Mouse (Mus musculus) erythroblast, embryonic 14.5 days (primary cell): ENCODE results near the gene Ppfibp1.

Experiments used
- GATA1 ChIP-seq: IDR thresholded peaks from 2 replicates; pipeline ENCODE4 v1.6.1; 2012; ENCODE audit warnings: low read length, inconsistent platforms, mixed read lengths
- TAL1 ChIP-seq: IDR thresholded peaks from 3 replicates; pipeline ENCODE4 v1.6.1; 2012; ENCODE audit warnings: low read length, inconsistent platforms, mixed read lengths

DNA sequence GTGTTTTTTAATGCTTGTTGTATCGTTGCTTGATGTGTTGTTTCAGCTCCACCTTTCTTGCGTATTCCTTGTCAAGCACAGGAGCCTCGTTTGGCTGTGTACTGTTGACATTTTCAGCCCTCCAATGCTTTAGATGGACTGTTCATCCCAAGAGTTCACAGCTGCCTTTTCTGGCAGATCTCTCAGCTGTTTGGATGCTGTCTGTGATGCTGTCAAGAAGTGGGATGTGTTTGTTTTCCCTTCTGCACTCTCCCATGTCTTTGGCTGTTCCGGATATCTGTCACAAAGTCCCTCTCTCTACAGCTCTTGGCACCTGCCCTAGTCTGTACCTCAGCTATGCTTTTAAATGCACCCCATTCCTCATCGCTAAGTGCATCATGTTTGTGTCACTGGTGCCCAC, 72.7 kb downstream of the Ppfibp1 start:
- TF ChIP-seq TAL1 (no peak), GATA1 (no peak)
